Mouse (Mus musculus): ENCODE results near the gene Eif4a3. TPM values are rescaled to one million over a fixed set of nuclear protein-coding genes. Genes with fewer than 3 reads are reported as not detected.
"Not testable (repeated sequence)": the region's sequence is repeated elsewhere in the genome, so short reads cannot be mapped to it uniquely, and the experiment has no call there.

Gene Eif4a3
- polyA plus RNA-seq, 1 experiment = 94.2 TPM

DNA sequence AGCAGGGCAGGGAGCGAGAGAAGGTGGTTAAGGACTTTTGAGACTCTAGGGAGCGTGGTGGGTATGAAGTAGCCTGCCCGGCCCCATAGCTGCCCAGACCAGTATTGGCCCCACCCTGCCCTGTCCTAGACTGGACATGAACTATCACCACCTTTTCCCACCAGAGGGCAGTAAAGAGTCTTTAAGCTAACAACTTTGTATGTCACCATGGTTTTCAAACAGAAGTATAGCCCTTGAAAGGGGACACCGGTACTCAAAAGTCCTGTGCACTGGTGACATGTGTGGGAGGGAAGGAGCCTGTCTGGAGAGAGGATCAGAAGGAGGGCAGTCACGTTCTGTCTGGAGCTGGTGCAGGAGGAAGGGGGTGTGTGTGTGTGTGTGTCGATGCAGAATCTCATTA, 50.9 kb downstream of the Eif4a3 start:
- 13% methylated on average over 6 of the region's 6 CpGs for WGBS

DNA sequence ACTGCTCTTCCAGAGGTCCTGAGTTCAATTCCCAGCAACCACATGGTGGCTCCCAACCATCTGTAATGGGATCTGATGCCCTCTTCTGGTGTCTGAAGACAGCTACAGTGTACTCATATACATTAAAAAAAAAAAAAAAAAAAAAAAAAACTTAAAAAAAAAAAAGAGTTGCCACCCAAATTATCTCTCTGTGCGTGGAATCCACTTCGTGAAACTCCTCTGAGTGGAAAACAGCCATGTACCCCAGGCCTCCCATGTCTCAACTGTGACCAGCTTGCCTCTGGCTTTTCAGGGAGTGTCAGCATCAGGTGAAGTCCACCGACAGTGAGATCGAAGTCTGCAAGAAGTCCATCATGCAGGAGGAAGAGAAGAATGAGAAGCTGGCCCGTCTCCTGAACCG, 54.3 kb downstream of the Eif4a3 start:
- not testable (repeated sequence) for H3K27me3 ChIP-seq (replicated peaks; ENCODE audit: control insufficient read depth, insufficient read depth, low read length); H3K4me3 ChIP-seq (ENCODE audit: insufficient read depth, low read depth, low read length); H3K4me1 ChIP-seq (ENCODE audit: control insufficient read depth, insufficient read depth, low read length); H3K36me3 ChIP-seq (ENCODE audit: control insufficient read depth, insufficient read depth, low read length); H3K27ac ChIP-seq (ENCODE audit: insufficient read depth, low read depth, low read length); DNase-seq
- 85% methylated on average over 6 of the region's 6 CpGs for WGBS

More for the DNA sequence above, 50.9 kb downstream of the Eif4a3 start:
- no peaks in the 10 kb centered on the region for H3K27me3 ChIP-seq (replicated peaks; ENCODE audit: control insufficient read depth, insufficient read depth, low read length)
- no peaks in the 10 kb centered on the region for H3K36me3 ChIP-seq (ENCODE audit: control insufficient read depth, insufficient read depth, low read length)
- H3K4me1 ChIP-seq (ENCODE audit: control insufficient read depth, insufficient read depth, low read length) = no peaks in the 10 kb centered on the region
- peak; percentile 63 for TF ChIP-seq CTCF (conservative IDR thresholded peaks at IDR 0.05; ENCODE audit: insufficient read depth, insufficient read length, low read depth, low read length)
- TF ChIP-seq POLR2A (IDR thresholded peaks at IDR 0.05; ENCODE audit: low read depth, low read length) = no peak
- no peak overlapping the region for H3K4me3 ChIP-seq (ENCODE audit: insufficient read depth, low read depth, low read length)
- peak; percentile 80 for DNase-seq
- H3K27ac ChIP-seq (ENCODE audit: insufficient read depth, low read depth, low read length) = no peak overlapping the region

DNA sequence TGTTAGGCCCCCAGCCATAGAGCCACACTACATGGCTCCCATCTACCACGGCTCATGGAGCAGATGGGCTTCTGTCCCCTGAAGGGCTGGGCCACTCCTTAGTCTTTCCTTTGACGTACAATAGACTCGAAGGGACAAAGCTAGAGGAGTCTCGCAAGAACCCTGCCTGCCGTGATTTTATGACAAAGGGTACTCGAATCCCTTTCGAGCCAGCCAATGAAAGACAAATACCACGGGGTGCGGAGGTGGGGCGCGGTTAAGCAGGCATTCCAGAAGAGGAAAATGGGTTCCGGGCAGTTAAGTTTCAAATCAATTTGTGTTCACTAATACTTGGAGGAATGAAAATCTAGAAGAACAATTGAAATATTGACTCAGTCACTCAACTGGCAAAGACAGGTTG, 60.4 kb downstream of the Eif4a3 start:
- WGBS = 55% methylated on average over 12 of the region's 12 CpGs
- Histone ChIP-seq H3K27ac (ENCODE audit: insufficient read depth, low read depth, low read length) (no peak overlapping the region), H3K27me3 (replicated peaks; ENCODE audit: control insufficient read depth, insufficient read depth, low read length) (no peaks in the 10 kb centered on the region), H3K4me1 (ENCODE audit: control insufficient read depth, insufficient read depth, low read length) (no peaks in the 10 kb centered on the region), H3K36me3 (ENCODE audit: control insufficient read depth, insufficient read depth, low read length) (no peaks in the 10 kb centered on the region), H3K4me3 (ENCODE audit: insufficient read depth, low read depth, low read length) (no peak overlapping the region)
- DNase-seq = no peak
- TF ChIP-seq CTCF (conservative IDR thresholded peaks at IDR 0.05; ENCODE audit: insufficient read depth, insufficient read length, low read depth, low read length) (no peak), POLR2A (IDR thresholded peaks at IDR 0.05; ENCODE audit: low read depth, low read length) (no peak)

Other genes with a start within 250 kb of the Eif4a3 start
- 9.3 and 10.6 TPM in 2 replicates for gene Cbx4, start 213.9 kb downstream of the Eif4a3 start, polyA plus RNA-seq (2012; rRNA removed)
- 25.2 and 31.5 TPM in 2 replicates for gene Tbc1d16, start 71.6 kb downstream of the Eif4a3 start, polyA plus RNA-seq (2012; rRNA removed)
- 0.27 and 0.30 TPM in 2 replicates for gene Ccdc40, start 71.5 kb downstream of the Eif4a3 start, polyA plus RNA-seq (2012; rRNA removed)
- 152 and 171 TPM in 2 replicates for gene Gaa, start 32.2 kb downstream of the Eif4a3 start, polyA plus RNA-seq (2012; rRNA removed)
- gene Card14, start 7.7 kb upstream of the Eif4a3 start, polyA plus RNA-seq (2012; rRNA removed) = 3.7 and 3.9 TPM in 2 replicates
- gene Sgsh, start 55.4 kb upstream of the Eif4a3 start, polyA plus RNA-seq (2012; rRNA removed) = 24.8 and 28.8 TPM in 2 replicates
- 13.0 and 27.9 TPM in 2 replicates for gene Slc26a11, start 55.5 kb upstream of the Eif4a3 start, polyA plus RNA-seq (2012; rRNA removed)
- gene Rnf213, start 93.0 kb upstream of the Eif4a3 start, polyA plus RNA-seq (2012; rRNA removed) = 15.0 and 18.5 TPM in 2 replicates
- gene Endov, start 191.3 kb upstream of the Eif4a3 start, polyA plus RNA-seq (2012; rRNA removed) = 14.1 TPM in 2 replicates
- 0.08 and 0.10 TPM in 2 replicates for gene Nptx1, start 247.7 kb upstream of the Eif4a3 start, polyA plus RNA-seq (2012; rRNA removed)

All from kidney, adult 2 months (tissue).